In genomic region chr6:99523679-99524370, GRCm38 (mm10) we compare ENCODE assay signal across 8 mouse cellular contexts. TPM values are rescaled to one million over a fixed set of nuclear protein-coding genes. Genes with fewer than 3 reads are reported as not detected.
A peak's percentile ranks its signal among the peaks of the same experiment; 100 is the strongest.
DNase-seq lines count a peak whose midpoint lies in the region; ATAC-seq and TF ChIP-seq lines count a peak whose summit lies in the region.

No protein-coding gene starts in this region.

- H3K4me1 ChIP-seq in kidney, postnatal 0 days (replicated peaks; ENCODE audit: insufficient read depth, low read length), result no peaks in the 10 kb centered on the region
- 0 out of 2 replicates have a peak, but pooled peaks cover 4% of the 10 kb centered on the region for H3K4me1 ChIP-seq in embryonic facial prominence, embryonic 12.5 days
- no peaks in the 10 kb centered on the region for H3K4me1 ChIP-seq in hindbrain, postnatal 0 days (ENCODE audit: insufficient read depth, low read length)
- H3K4me1 ChIP-seq in midbrain, postnatal 0 days (ENCODE audit: insufficient read depth, low read length), result no peaks in the 10 kb centered on the region

- H3K4me2 ChIP-seq in kidney, postnatal 0 days (ENCODE audit: low read length), result peak overlapping the region; percentile 93
- H3K4me2 ChIP-seq in embryonic facial prominence, embryonic 12.5 days (replicated peaks), result peak overlapping the region; percentile 85
- peak overlapping the region; percentile 95 for H3K4me2 ChIP-seq in hindbrain, postnatal 0 days (ENCODE audit: low read depth, low read length)
- H3K4me2 ChIP-seq in midbrain, postnatal 0 days (ENCODE audit: low read depth, low read length, poor library complexity, severe bottlenecking), result peak overlapping the region; percentile 100

- no peaks in the 10 kb centered on the region; the same call in 1 of the 2 replicates for H3K9me3 ChIP-seq in kidney, postnatal 0 days (replicated peaks; ENCODE audit: low read length)
- 0 out of 2 replicates have a peak, but pooled peaks cover 7% of the 10 kb centered on the region for H3K9me3 ChIP-seq in embryonic facial prominence, embryonic 12.5 days
- H3K9me3 ChIP-seq in hindbrain, postnatal 0 days (ENCODE audit: low read length), result 0 out of 2 replicates have a peak, but pooled peaks cover 4% of the 10 kb centered on the region
- no peaks in the 10 kb centered on the region for H3K9me3 ChIP-seq in midbrain, postnatal 0 days (ENCODE audit: low read length)

- 21% methylated on average over 10 of the region's 10 CpGs for WGBS in kidney, postnatal 0 days
- 19% methylated on average over 10 of the region's 10 CpGs for WGBS in embryonic facial prominence, embryonic 12.5 days
- 28% methylated on average over 10 of the region's 10 CpGs for WGBS in hindbrain, postnatal 0 days
- 26% methylated on average over 10 of the region's 10 CpGs for WGBS in midbrain, postnatal 0 days

- H3K27me3 ChIP-seq in kidney, postnatal 0 days (ENCODE audit: insufficient read depth, low read length), result no peaks in the 10 kb centered on the region
- no peaks in the 10 kb centered on the region for H3K27me3 ChIP-seq in embryonic facial prominence, embryonic 12.5 days
- no peaks in the 10 kb centered on the region for H3K27me3 ChIP-seq in hindbrain, postnatal 0 days (ENCODE audit: insufficient read depth, low read length)
- H3K27me3 ChIP-seq in midbrain, postnatal 0 days (ENCODE audit: insufficient read depth, low read length), result no peaks in the 10 kb centered on the region

- TF ChIP-seq CTCF in kidney, postnatal 0 days (IDR thresholded peaks at IDR 0.05; ENCODE audit: low read depth), result no peak
- TF ChIP-seq CTCF in hindbrain, postnatal 0 days (IDR thresholded peaks at IDR 0.05; ENCODE audit: low read depth), result no peak
- no peak for TF ChIP-seq CTCF in midbrain, postnatal 0 days (IDR thresholded peaks at IDR 0.05)

- no peak for ATAC-seq in kidney, postnatal 0 days (replicated peaks; ENCODE audit: low FRiP score, low read depth)
- ATAC-seq in embryonic facial prominence, embryonic 12.5 days (ENCODE audit: insufficient number of reproducible peaks, insufficient read depth, low FRiP score, low TSS enrichment), result no peak
- ATAC-seq in hindbrain, postnatal 0 days, result no peak
- ATAC-seq in midbrain, postnatal 0 days (ENCODE audit: low FRiP score), result no peak

- DNase-seq in kidney, postnatal 0 days (ENCODE audit: low spot score), result no peak
- no peak for DNase-seq in kidney, postnatal 10 days
- DNase-seq in hindbrain, postnatal 0 days (ENCODE audit: low spot score), result no peak
- no peak for DNase-seq in midbrain, postnatal 0 days (ENCODE audit: low spot score)
- DNase-seq in frontal cortex, postnatal 10 days (ENCODE audit: low spot score in 2 of 2), result no peak
- no peak for DNase-seq in retina, embryonic 14.5 days (ENCODE audit: low spot score)
- no peak for DNase-seq in gastrocnemius, postnatal 4 days (ENCODE audit: low spot score in 2 of 2)

- no peaks in the 10 kb centered on the region for H3K36me3 ChIP-seq in kidney, postnatal 0 days (ENCODE audit: insufficient read depth, low read length)
- H3K36me3 ChIP-seq in embryonic facial prominence, embryonic 12.5 days, result peaks cover 9% of the 10 kb centered on the region; the same call in 1 of the 2 replicates
- no peaks in the 10 kb centered on the region for H3K36me3 ChIP-seq in hindbrain, postnatal 0 days (ENCODE audit: insufficient read depth, low read length)
- no peaks in the 10 kb centered on the region for H3K36me3 ChIP-seq in midbrain, postnatal 0 days (ENCODE audit: insufficient read depth, low read length)

- peak overlapping the region; percentile 83 for H3K9ac ChIP-seq in kidney, postnatal 0 days (ENCODE audit: low read depth, low read length)
- H3K9ac ChIP-seq in embryonic facial prominence, embryonic 12.5 days, result peak overlapping the region; percentile 88
- H3K9ac ChIP-seq in hindbrain, postnatal 0 days (replicated peaks; ENCODE audit: low read length), result peak overlapping the region; percentile 85
- peak overlapping the region; percentile 34 for H3K9ac ChIP-seq in midbrain, postnatal 0 days (replicated peaks; ENCODE audit: low read length, poor library complexity, severe bottlenecking)

- peak overlapping the region; percentile 84 for H3K4me3 ChIP-seq in kidney, postnatal 0 days (replicated peaks; ENCODE audit: low read depth, low read length)
- H3K4me3 ChIP-seq in embryonic facial prominence, embryonic 12.5 days, result peak overlapping the region; percentile 73
- H3K4me3 ChIP-seq in hindbrain, postnatal 0 days (ENCODE audit: low read length), result peak overlapping the region; percentile 84
- H3K4me3 ChIP-seq in midbrain, postnatal 0 days (ENCODE audit: low read depth, low read length), result peak overlapping the region; percentile 46

- H3K27ac ChIP-seq in kidney, postnatal 0 days, result peak overlapping the region; percentile 98
- peak overlapping the region; percentile 99 for H3K27ac ChIP-seq in embryonic facial prominence, embryonic 12.5 days
- H3K27ac ChIP-seq in hindbrain, postnatal 0 days, result peak overlapping the region; percentile 99
- peak overlapping the region; percentile 87; the same call in 1 of the 2 replicates for H3K27ac ChIP-seq in midbrain, postnatal 0 days (ENCODE audit: low read depth, low read length)

RNA-seq across cellular contexts. Expression of gene Foxp1, which starts 1.3 kb away (rescaled TPM):
- polyA plus RNA-seq in kidney, postnatal 0 days (2015; fragmentation: Nextera tagmentation; extraction: Ambion mirVana), result 37.1 and 38.0 TPM in 2 replicates
- 112 and 132 TPM in 2 replicates for polyA plus RNA-seq in embryonic facial prominence, embryonic 12.5 days (2016; fragmentation: Nextera tagmentation; extraction: Ambion mirVana)
- 53.6 and 55.2 TPM in 2 replicates for total RNA-seq in hindbrain, postnatal 0 days (2014; rRNA removed)
- 50.9 and 54.8 TPM in 2 replicates for polyA plus RNA-seq in hindbrain, postnatal 0 days (2015; fragmentation: Nextera tagmentation; extraction: Ambion mirVana)
- 66.2 and 71.1 TPM in 2 replicates for total RNA-seq in midbrain, postnatal 0 days (2014; rRNA removed)
- 67.8 and 74.3 TPM in 2 replicates for polyA plus RNA-seq in midbrain, postnatal 0 days (2015; fragmentation: Nextera tagmentation; extraction: Ambion mirVana)
- 10 to 100 TPM; 47.2 to 50.8 TPM for total RNA-seq in gastrocnemius, postnatal 4 days (2021)

Comparison
In these comparisons a context has a peak if more than half of its experiments do, and no peak if none do; other contexts are left out.
1. H3K9ac ChIP-seq: peak in every context shown above with its lines; median percentile 88 in embryonic facial prominence, embryonic 12.5 days; 85 in hindbrain, postnatal 0 days; 83 in kidney, postnatal 0 days; 34 in midbrain, postnatal 0 days.